Mouse (Mus musculus): Measurements from ENCODE around the gene Mfsd4b1. TPM values are rescaled to one million over a fixed set of nuclear protein-coding genes. Genes with fewer than 3 reads are reported as not detected.
A peak's percentile ranks its signal among the peaks of the same experiment; 100 is the strongest.

Mfsd4b1 gene
- polyA plus RNA-seq, 1 experiment from 2014 or later: not detected

DNA sequence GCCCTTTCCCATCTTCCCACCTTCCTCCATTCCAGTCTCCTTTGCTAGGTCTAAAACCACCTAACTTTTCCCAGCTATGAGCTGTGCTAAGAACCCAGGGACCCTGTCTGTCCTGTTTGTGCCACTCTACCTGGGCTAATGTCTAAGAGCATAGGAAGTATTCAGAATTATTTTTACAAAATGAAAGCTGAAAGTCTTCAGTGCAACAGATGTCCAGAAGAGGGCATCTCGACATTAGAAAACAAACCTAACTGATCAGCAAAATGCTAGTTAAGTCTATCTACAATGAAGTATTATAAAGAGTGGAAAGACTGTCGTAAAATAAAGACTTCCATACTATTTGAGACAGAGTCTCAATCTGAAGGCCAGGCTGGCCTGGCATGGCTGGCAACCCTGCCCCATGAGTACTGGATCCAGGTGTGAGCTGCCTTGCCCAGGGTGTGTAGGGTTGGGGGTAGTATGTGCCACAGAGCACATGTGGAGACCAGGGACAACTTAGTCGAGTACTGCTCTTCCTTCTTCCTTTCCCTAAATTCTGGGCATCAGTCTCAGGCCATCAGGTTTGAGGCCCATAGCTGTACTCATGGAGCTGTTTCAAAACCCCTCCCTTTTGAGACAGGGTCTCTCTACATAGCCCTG, 28.3 kb upstream of the Mfsd4b1 start:
- H3K4me2 ChIP-seq (replicated peaks; ENCODE audit: low read depth, low read length): no peak overlapping the region

DNA sequence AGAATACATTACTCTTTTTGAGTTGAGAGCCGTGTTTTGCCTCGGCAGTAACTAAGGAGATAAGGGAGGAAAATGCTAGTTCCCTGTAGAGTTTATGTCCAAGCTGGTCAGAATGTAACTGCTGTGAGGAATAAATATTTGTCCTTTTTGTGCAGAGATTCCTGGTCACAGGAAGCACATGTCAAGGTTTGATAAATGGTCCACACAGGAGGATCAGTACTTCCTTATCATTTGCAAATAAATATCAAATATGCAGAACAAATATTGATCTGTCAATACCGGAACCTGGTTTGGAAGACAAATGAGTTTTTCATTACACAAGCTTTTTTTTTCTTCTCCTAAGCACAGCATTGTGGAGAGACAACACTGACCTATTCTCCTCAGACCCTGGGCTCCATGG, 26.9 kb upstream of the Mfsd4b1 start:
- Histone ChIP-seq H3K9ac (replicated peaks; ENCODE audit: low read depth, low read length) (no peak overlapping the region), H3K4me2 (replicated peaks; ENCODE audit: low read depth, low read length) (no peak overlapping the region), H3K27me3 (ENCODE audit: control insufficient read depth, insufficient read depth, low read length) (no peaks in the 10 kb centered on the region), H3K36me3 (ENCODE audit: control insufficient read depth, insufficient read depth, low read length) (no peaks in the 10 kb centered on the region), H3K4me1 (ENCODE audit: control insufficient read depth, insufficient read depth, low read length) (no peaks in the 10 kb centered on the region), H3K9me3 (ENCODE audit: control insufficient read depth, low read depth, low read length) (no peaks in the 10 kb centered on the region), H3K4me3 (ENCODE audit: low read depth, low read length) (no peak overlapping the region), H3K27ac (ENCODE audit: low read length) (no peak overlapping the region)
- no peak for ATAC-seq (ENCODE audit: insufficient number of reproducible peaks, insufficient read depth, low FRiP score, low read depth)
- 36% methylated on average over 3 of the region's 3 CpGs for WGBS

More for the DNA sequence above, 28.3 kb upstream of the Mfsd4b1 start:
- H3K9ac ChIP-seq (replicated peaks; ENCODE audit: low read depth, low read length): no peak overlapping the region
- H3K27me3 ChIP-seq (ENCODE audit: control insufficient read depth, insufficient read depth, low read length): no peaks in the 10 kb centered on the region
- H3K9me3 ChIP-seq (ENCODE audit: control insufficient read depth, low read depth, low read length): no peaks in the 10 kb centered on the region
- ATAC-seq (ENCODE audit: insufficient number of reproducible peaks, insufficient read depth, low FRiP score, low read depth): peak; percentile 23; the same call in 1 of the 2 replicates
- no peaks in the 10 kb centered on the region for H3K4me1 ChIP-seq (ENCODE audit: control insufficient read depth, insufficient read depth, low read length)
- WGBS: 54% methylated on average over 3 of the region's 3 CpGs
- H3K4me3 ChIP-seq (ENCODE audit: low read depth, low read length): no peak overlapping the region
- no peak overlapping the region for H3K27ac ChIP-seq (ENCODE audit: low read length)
- no peaks in the 10 kb centered on the region for H3K36me3 ChIP-seq (ENCODE audit: control insufficient read depth, insufficient read depth, low read length)

DNA sequence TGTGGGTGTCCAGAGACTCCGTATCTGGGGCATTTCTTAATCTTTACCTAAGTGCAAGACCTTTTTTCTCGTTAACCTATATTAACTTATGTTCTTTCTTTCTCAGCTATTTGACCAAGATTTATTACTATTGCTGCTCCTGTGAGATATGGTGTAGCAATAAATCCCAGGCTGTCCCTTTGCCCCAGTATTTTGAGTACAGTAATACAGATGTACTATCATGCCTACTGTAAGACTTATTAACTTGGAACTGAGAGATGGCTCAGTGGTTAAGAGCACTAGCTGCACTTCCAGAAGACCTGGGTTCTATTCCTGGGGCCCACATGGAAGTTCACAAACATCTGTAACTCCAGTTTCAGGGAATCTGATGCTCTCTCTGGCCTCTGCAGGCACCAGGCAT, 25.7 kb upstream of the Mfsd4b1 start:
- Histone ChIP-seq H3K36me3 (ENCODE audit: control insufficient read depth, insufficient read depth, low read length) (no peaks in the 10 kb centered on the region), H3K4me3 (ENCODE audit: low read depth, low read length) (no peak overlapping the region), H3K4me2 (replicated peaks; ENCODE audit: low read depth, low read length) (no peak overlapping the region), H3K27ac (ENCODE audit: low read length) (no peak overlapping the region), H3K9me3 (ENCODE audit: control insufficient read depth, low read depth, low read length) (no peaks in the 10 kb centered on the region), H3K4me1 (ENCODE audit: control insufficient read depth, insufficient read depth, low read length) (no peaks in the 10 kb centered on the region), H3K9ac (replicated peaks; ENCODE audit: low read depth, low read length) (no peak overlapping the region), H3K27me3 (ENCODE audit: control insufficient read depth, insufficient read depth, low read length) (no peaks in the 10 kb centered on the region)
- no peak for ATAC-seq (ENCODE audit: insufficient number of reproducible peaks, insufficient read depth, low FRiP score, low read depth)
- WGBS: 85% methylated on average over 2 of the region's 2 CpGs

GRCm38 (mm10) chr10:40041339-40041738, 16.3 kb upstream of the Mfsd4b1 start:
- 26% methylated on average over 4 of the region's 4 CpGs for WGBS
- H3K36me3 ChIP-seq (ENCODE audit: control insufficient read depth, insufficient read depth, low read length): no peaks in the 10 kb centered on the region
- H3K27me3 ChIP-seq (ENCODE audit: control insufficient read depth, insufficient read depth, low read length): no peaks in the 10 kb centered on the region
- no peak overlapping the region for H3K27ac ChIP-seq (ENCODE audit: low read length)
- ATAC-seq (ENCODE audit: insufficient number of reproducible peaks, insufficient read depth, low FRiP score, low read depth): no peak
- no peak overlapping the region for H3K4me3 ChIP-seq (ENCODE audit: low read depth, low read length)
- H3K9me3 ChIP-seq (ENCODE audit: control insufficient read depth, low read depth, low read length): no peaks in the 10 kb centered on the region
- no peaks in the 10 kb centered on the region for H3K4me1 ChIP-seq (ENCODE audit: control insufficient read depth, insufficient read depth, low read length)
- no peak overlapping the region for H3K9ac ChIP-seq (replicated peaks; ENCODE audit: low read depth, low read length)
- H3K4me2 ChIP-seq (replicated peaks; ENCODE audit: low read depth, low read length): no peak overlapping the region

GRCm38 (mm10) chr10:40036686-40037560, 11.9 kb upstream of the Mfsd4b1 start:
- Histone ChIP-seq H3K36me3 (ENCODE audit: control insufficient read depth, insufficient read depth, low read length) (no peaks in the 10 kb centered on the region), H3K9ac (replicated peaks; ENCODE audit: low read depth, low read length) (no peak overlapping the region), H3K4me2 (replicated peaks; ENCODE audit: low read depth, low read length) (no peak overlapping the region), H3K27ac (ENCODE audit: low read length) (no peak overlapping the region), H3K27me3 (ENCODE audit: control insufficient read depth, insufficient read depth, low read length) (no peaks in the 10 kb centered on the region), H3K9me3 (ENCODE audit: control insufficient read depth, low read depth, low read length) (no peaks in the 10 kb centered on the region), H3K4me1 (ENCODE audit: control insufficient read depth, insufficient read depth, low read length) (no peaks in the 10 kb centered on the region), H3K4me3 (ENCODE audit: low read depth, low read length) (no peak overlapping the region)
- no peak for ATAC-seq (ENCODE audit: insufficient number of reproducible peaks, insufficient read depth, low FRiP score, low read depth)
- 72% methylated on average over 24 of the region's 24 CpGs for WGBS

DNA sequence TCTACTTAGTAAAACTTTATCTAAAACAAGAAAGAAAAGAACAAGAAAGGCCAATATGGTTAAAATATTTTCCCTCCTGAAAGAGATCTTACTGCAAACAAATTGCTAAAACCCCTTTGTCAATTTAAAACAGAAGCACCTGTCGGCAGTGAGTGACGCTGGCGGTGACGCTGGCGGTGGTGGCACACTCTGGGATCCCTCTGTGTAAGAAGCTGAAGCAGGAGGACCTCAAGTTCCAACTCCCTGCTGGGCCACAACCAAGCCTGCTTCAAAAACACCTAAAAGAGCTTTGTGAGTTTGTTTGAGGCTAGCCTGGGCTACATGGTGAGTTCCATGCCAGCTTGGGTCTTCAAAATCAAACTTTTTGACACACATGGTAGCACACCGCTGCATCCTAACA, 9.9 kb upstream of the Mfsd4b1 start:
- Histone ChIP-seq H3K4me2 (replicated peaks; ENCODE audit: low read depth, low read length) (no peak overlapping the region), H3K9ac (replicated peaks; ENCODE audit: low read depth, low read length) (no peak overlapping the region), H3K9me3 (ENCODE audit: control insufficient read depth, low read depth, low read length) (no peaks in the 10 kb centered on the region), H3K4me1 (ENCODE audit: control insufficient read depth, insufficient read depth, low read length) (no peaks in the 10 kb centered on the region), H3K27me3 (ENCODE audit: control insufficient read depth, insufficient read depth, low read length) (no peaks in the 10 kb centered on the region), H3K36me3 (ENCODE audit: control insufficient read depth, insufficient read depth, low read length) (no peaks in the 10 kb centered on the region), H3K4me3 (ENCODE audit: low read depth, low read length) (no peak overlapping the region), H3K27ac (ENCODE audit: low read length) (no peak overlapping the region)
- 93% methylated on average over 6 of the region's 6 CpGs for WGBS
- ATAC-seq (ENCODE audit: insufficient number of reproducible peaks, insufficient read depth, low FRiP score, low read depth): no peak

- Histone ChIP-seq H3K4me2 (replicated peaks; ENCODE audit: low read depth, low read length) (no peak overlapping the region), H3K4me1 (ENCODE audit: control insufficient read depth, insufficient read depth, low read length) (no peaks in the 10 kb centered on the region), H3K27me3 (ENCODE audit: control insufficient read depth, insufficient read depth, low read length) (no peaks in the 10 kb centered on the region), H3K9ac (replicated peaks; ENCODE audit: low read depth, low read length) (no peak overlapping the region), H3K36me3 (ENCODE audit: control insufficient read depth, insufficient read depth, low read length) (no peaks in the 10 kb centered on the region), H3K9me3 (ENCODE audit: control insufficient read depth, low read depth, low read length) (no peaks in the 10 kb centered on the region), H3K4me3 (ENCODE audit: low read depth, low read length) (no peak overlapping the region), H3K27ac (ENCODE audit: low read length) (no peak overlapping the region)
- ATAC-seq (ENCODE audit: insufficient number of reproducible peaks, insufficient read depth, low FRiP score, low read depth): no peak
- WGBS: 54% methylated on average over 2 of the region's 2 CpGs
Measured at GRCm38 (mm10) chr10:40032897-40033296, 7.8 kb upstream of the Mfsd4b1 start.

DNA sequence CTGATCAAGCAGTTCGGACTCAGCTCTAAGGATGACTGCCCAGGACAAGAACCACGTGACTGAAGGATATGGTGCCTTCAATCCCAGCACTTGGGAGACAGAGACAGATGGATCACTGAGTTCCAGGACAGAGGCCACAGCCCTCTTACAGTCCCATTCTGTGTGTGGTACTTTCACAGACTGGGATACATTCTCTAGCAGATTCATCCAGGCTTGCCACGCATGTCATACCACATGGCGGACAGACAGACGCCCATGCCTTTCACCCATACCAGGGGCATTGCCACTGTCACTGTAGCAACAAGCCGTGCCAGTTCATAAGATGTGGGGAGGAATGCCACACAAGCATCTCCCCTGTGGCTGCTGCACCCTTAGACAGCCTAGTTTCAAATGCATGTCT, 5.6 kb upstream of the Mfsd4b1 start:
- Histone ChIP-seq H3K4me1 (ENCODE audit: control insufficient read depth, insufficient read depth, low read length) (no peaks in the 10 kb centered on the region), H3K4me3 (ENCODE audit: low read depth, low read length) (no peak overlapping the region), H3K27ac (ENCODE audit: low read length) (no peak overlapping the region), H3K9ac (replicated peaks; ENCODE audit: low read depth, low read length) (no peak overlapping the region), H3K36me3 (ENCODE audit: control insufficient read depth, insufficient read depth, low read length) (no peaks in the 10 kb centered on the region), H3K9me3 (ENCODE audit: control insufficient read depth, low read depth, low read length) (no peaks in the 10 kb centered on the region), H3K27me3 (ENCODE audit: control insufficient read depth, insufficient read depth, low read length) (no peaks in the 10 kb centered on the region), H3K4me2 (replicated peaks; ENCODE audit: low read depth, low read length) (no peak overlapping the region)
- no peak for ATAC-seq (ENCODE audit: insufficient number of reproducible peaks, insufficient read depth, low FRiP score, low read depth)
- 93% methylated on average over 6 of the region's 6 CpGs for WGBS
